Mouse (Mus musculus) MEL (cell line): ENCODE measurements around the gene Zfc3h1. TPM values are rescaled to one million over a fixed set of nuclear protein-coding genes. Genes with fewer than 3 reads are reported as not detected.

Experiments used
- DNase-seq: peaks from one replicate; pipeline ENCODE4 v3.0.0; 2011; ENCODE audit warnings: low read depth, low spot score
- H3K27ac ChIP-seq: 2 replicates; pipeline ENCODE4 v1.5.1; 2012; ENCODE audit warnings: low read depth, mild to moderate bottlenecking, control low read depth, low read length, moderate library complexity; ENCODE audit not compliant: control insufficient read depth
- H3K27me3 ChIP-seq, 2 experiments: fragments of 150-350 bp in 1 of 2; sonication (generic) in 1 of 2; 2 replicates each; pipeline ENCODE4 v1.6.1; 2012; ENCODE audit warnings: low read length in 2 of 2, mild to moderate bottlenecking in 2 of 2, improper control_type of control experiment in 1 of 2, moderate library complexity in 1 of 2; ENCODE audit not compliant: insufficient read depth in 2 of 2, control insufficient read depth in 1 of 2
- H3K36me3 ChIP-seq, 2 experiments: 2 replicates each; pipeline ENCODE4 v1.6.1; 2012 to 2014; ENCODE audit warnings: low read length in 2 of 2, improper control_type of control experiment in 1 of 2, inconsistent platforms in 1 of 2, mild to moderate bottlenecking in 1 of 2; ENCODE audit not compliant: insufficient read depth in 2 of 2, control insufficient read depth in 1 of 2
- H3K4me1 ChIP-seq, 2 experiments: fragments of 150-350 bp in 1 of 2; sonication (generic) in 1 of 2; 2 replicates each; pipeline ENCODE4 v1.6.1; 2012; ENCODE audit warnings: low read length in 2 of 2, improper control_type of control experiment in 1 of 2, mild to moderate bottlenecking in 1 of 2; ENCODE audit not compliant: insufficient read depth in 2 of 2, control insufficient read depth in 1 of 2
- H3K4me3 ChIP-seq, 2 experiments: fragments of 150-350 bp in 1 of 2; sonication (generic) in 1 of 2; 2 replicates each; pipeline ENCODE4 v1.5.1; 2012; ENCODE audit warnings: low read depth in 2 of 2, low read length in 2 of 2, mild to moderate bottlenecking in 2 of 2, moderate library complexity in 2 of 2, control low read depth in 1 of 2, improper control_type of control experiment in 1 of 2; ENCODE audit not compliant: control insufficient read depth in 1 of 2, insufficient read depth in 1 of 2
- H3K79me2 ChIP-seq: 2 replicates; pipeline ENCODE4 v1.6.1; 2012; ENCODE audit warnings: mild to moderate bottlenecking, low read length, moderate library complexity; ENCODE audit not compliant: control insufficient read depth, poor library complexity, insufficient read depth
- H3K9ac ChIP-seq: 2 replicates; pipeline ENCODE4 v1.6.1; 2012; ENCODE audit warnings: low read depth, mild to moderate bottlenecking, control low read depth, low read length, moderate library complexity; ENCODE audit not compliant: control insufficient read depth, poor library complexity, severe bottlenecking
- H3K9me3 ChIP-seq: fragments of 150-350 bp; sonication (generic); replicated peaks from 2 replicates; pipeline ENCODE4 v1.6.1; 2012; ENCODE audit warnings: mild to moderate bottlenecking, low read length, improper control_type of control experiment, moderate library complexity; ENCODE audit not compliant: insufficient read depth
- CHD2 ChIP-seq: IDR thresholded peaks from 2 replicates; pipeline ENCODE4 v1.6.1; 2011; ENCODE audit warnings: low read length, improper control_type of control experiment
- E2F4 ChIP-seq: IDR thresholded peaks from 2 replicates; pipeline ENCODE4 v1.6.1; 2011; ENCODE audit warnings: low read depth, low read length, improper control_type of control experiment, borderline replicate concordance
- ETS1 ChIP-seq: IDR thresholded peaks from 2 replicates; pipeline ENCODE4 v1.6.1; 2012; ENCODE audit warnings: low read depth, mild to moderate bottlenecking, inconsistent platforms, low read length, improper control_type of control experiment, moderate library complexity
- GABPA ChIP-seq: IDR thresholded peaks from 2 replicates; pipeline ENCODE4 v1.6.1; 2012; ENCODE audit warnings: low read depth, mild to moderate bottlenecking, inconsistent platforms, low read length, improper control_type of control experiment, moderate library complexity
- GATA1 ChIP-seq: IDR thresholded peaks from 2 replicates; pipeline ENCODE4 v1.6.1; 2011; ENCODE audit warnings: low read depth, low read length, improper control_type of control experiment
- HCFC1 ChIP-seq: IDR thresholded peaks from 2 replicates; pipeline ENCODE4 v1.6.1; 2012; ENCODE audit warnings: low read depth, mild to moderate bottlenecking, inconsistent platforms, low read length, improper control_type of control experiment, moderate library complexity
- KAT2A ChIP-seq: conservative IDR thresholded peaks from 2 replicates; pipeline ENCODE4 v1.6.1; 2012; ENCODE audit warnings: low read depth, low read length, improper control_type of control experiment, inconsistent platforms
- MAX ChIP-seq: IDR thresholded peaks from 2 replicates; pipeline ENCODE4 v1.6.1; 2011; ENCODE audit warnings: low read length, improper control_type of control experiment
- MXI1 ChIP-seq: IDR thresholded peaks from 2 replicates; pipeline ENCODE4 v1.6.1; 2011; ENCODE audit warnings: mild to moderate bottlenecking, low read depth, low read length, improper control_type of control experiment
- MYC ChIP-seq: IDR thresholded peaks from 2 replicates; pipeline ENCODE4 v1.6.1; 2011; ENCODE audit warnings: low read depth, mild to moderate bottlenecking, low read length, improper control_type of control experiment, moderate library complexity
- NRF1 ChIP-seq: IDR thresholded peaks from 2 replicates; pipeline ENCODE4 v1.6.1; 2014; ENCODE audit warnings: low read depth, mild to moderate bottlenecking, inconsistent platforms, low read length, improper control_type of control experiment, moderate library complexity; ENCODE audit not compliant: poor library complexity, insufficient read depth, severe bottlenecking
- POLR2AphosphoS2 ChIP-seq: IDR thresholded peaks from 2 replicates; pipeline ENCODE4 v1.6.1; 2011; ENCODE audit warnings: low read length, improper control_type of control experiment
- RAD21 ChIP-seq: IDR thresholded peaks from 2 replicates; pipeline ENCODE4 v1.6.1; 2011; ENCODE audit warnings: mild to moderate bottlenecking, low read depth, low read length, improper control_type of control experiment
- RCOR1 ChIP-seq: IDR thresholded peaks from 2 replicates; pipeline ENCODE4 v1.6.1; 2012; ENCODE audit warnings: low read depth, mild to moderate bottlenecking, inconsistent platforms, low read length, improper control_type of control experiment
- SIN3A ChIP-seq: IDR thresholded peaks from 2 replicates; pipeline ENCODE4 v1.6.1; 2012; ENCODE audit warnings: low read length, improper control_type of control experiment, inconsistent platforms
- USF1 ChIP-seq: IDR thresholded peaks from 2 replicates; pipeline ENCODE4 v1.6.1; 2014; ENCODE audit warnings: low read depth, mild to moderate bottlenecking, inconsistent platforms, low read length, improper control_type of control experiment, moderate library complexity
- ZMIZ1 ChIP-seq: IDR thresholded peaks from 2 replicates; pipeline ENCODE4 v1.6.1; 2012; ENCODE audit warnings: low read depth, mild to moderate bottlenecking, inconsistent platforms, low read length, improper control_type of control experiment, moderate library complexity
- polyA plus RNA-seq, 2 experiments: library from polyadenylated mRNA; stranded (reverse) in 1 of 2; unstranded in 1 of 2; fragments of >175 nt in 1 of 2; fragments of >200 nt in 1 of 2; gene quantifications; 2 replicates each; pipeline versions ENCODE4 v1.2.1 to v1.2.4; 2012; ENCODE audit warnings: low replicate concordance in 2 of 2, low read depth in 1 of 2; ENCODE audit not compliant: insufficient read length in 2 of 2, insufficient read depth in 1 of 2, missing spikeins in 1 of 2
- total RNA-seq: library from RNA; depleted of rRNA; stranded (reverse); fragments of 300-350 nt; gene quantifications from 2 replicates; pipeline ENCODE4 v1.2.3, GENCODE M21; 2012

Gene Zfc3h1
- total and polyA plus RNA-seq, 3 experiments: 14.4 to 28.7 TPM; not detected in 1

GRCm38 (mm10) chr10:115437286-115437685 is 52.5 kb downstream of the Zfc3h1 start:
- H3K36me3 ChIP-seq: peaks cover 7 to 8% of the 10 kb centered on the region in 2 experiments
- DNase-seq: no peak
- no peak for TF ChIP-seq KAT2A
- no peak for TF ChIP-seq HCFC1
- no peak for TF ChIP-seq GATA1
- TF ChIP-seq CHD2: no peak
- TF ChIP-seq USF1: no peak
- no peak for TF ChIP-seq MXI1
- TF ChIP-seq POLR2AphosphoS2: no peak; the same call in 1 of the 2 replicates
- no peak for TF ChIP-seq SIN3A
- no peak for TF ChIP-seq ZMIZ1
- no peak for TF ChIP-seq GABPA
- TF ChIP-seq MYC: no peak
- TF ChIP-seq E2F4: no peak
- TF ChIP-seq RCOR1: no peak
- no peak for TF ChIP-seq MAX
- no peak for TF ChIP-seq NRF1
- H3K4me1 ChIP-seq: no peaks in the 10 kb centered on the region
- no peaks in the 10 kb centered on the region for H3K79me2 ChIP-seq
- no peak overlapping the region for H3K9ac ChIP-seq
- H3K27ac ChIP-seq: no peak overlapping the region
- no peaks in the 10 kb centered on the region for H3K27me3 ChIP-seq
- no peaks in the 10 kb centered on the region for H3K9me3 ChIP-seq
- H3K4me3 ChIP-seq: no peak overlapping the region

DNA sequence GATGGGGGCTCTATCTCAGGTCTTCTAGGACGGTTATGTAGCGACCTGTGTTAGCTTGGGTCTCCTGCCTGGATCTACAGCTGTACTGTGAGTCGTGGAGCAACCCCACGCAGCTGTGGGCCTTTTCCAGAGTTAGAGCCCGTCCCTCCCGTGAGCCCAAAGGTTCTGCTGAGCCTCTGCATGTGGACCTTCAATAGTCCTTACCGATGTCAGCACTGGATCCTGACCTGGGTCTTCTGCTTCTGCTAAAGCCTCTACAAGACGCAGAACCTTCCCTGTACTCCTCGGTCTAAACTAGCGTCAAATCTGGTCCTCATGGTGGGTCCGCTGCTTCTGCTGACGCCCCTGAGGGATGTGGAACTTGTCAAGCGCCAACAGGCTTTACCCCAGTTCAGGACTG is 63.9 kb downstream of the Zfc3h1 start:
- Histone ChIP-seq H3K36me3 (peaks cover 0 to 2% of the 10 kb centered on the region in 2 experiments; a peak in 1 of 4 replicates), H3K27me3 (no peaks in the 10 kb centered on the region; a peak in 1 of 4 replicates)
- no peak for TF ChIP-seq ETS1
- no peak for TF ChIP-seq GATA1
- no peak for TF ChIP-seq RAD21
- TF ChIP-seq USF1: no peak
- TF ChIP-seq, all 39 proteins: peak for 0
- Histone ChIP-seq H3K9ac (no peak overlapping the region), H3K27ac (no peak overlapping the region), H3K79me2 (no peaks in the 10 kb centered on the region), H3K4me1 (no peaks in the 10 kb centered on the region; a peak in 1 of 4 replicates), H3K9me3 (no peaks in the 10 kb centered on the region), H3K4me3 (no peak overlapping the region)
- DNase-seq: no peak
